Mouse (Mus musculus) liver, embryonic 14.5 days (tissue): ENCODE results near the gene Prkar1a.

ENCODE experiments used
- CTCF ChIP-seq: IDR thresholded peaks from 2 replicates; pipeline ENCODE4 v1.5.1; 2016; ENCODE audit warnings: antibody characterized with exemption, low read depth, control low read depth
- EP300 ChIP-seq: IDR thresholded peaks from 2 replicates; pipeline ENCODE4 v1.6.1; 2016; ENCODE audit warnings: antibody characterized with exemption, low read depth

DNA sequence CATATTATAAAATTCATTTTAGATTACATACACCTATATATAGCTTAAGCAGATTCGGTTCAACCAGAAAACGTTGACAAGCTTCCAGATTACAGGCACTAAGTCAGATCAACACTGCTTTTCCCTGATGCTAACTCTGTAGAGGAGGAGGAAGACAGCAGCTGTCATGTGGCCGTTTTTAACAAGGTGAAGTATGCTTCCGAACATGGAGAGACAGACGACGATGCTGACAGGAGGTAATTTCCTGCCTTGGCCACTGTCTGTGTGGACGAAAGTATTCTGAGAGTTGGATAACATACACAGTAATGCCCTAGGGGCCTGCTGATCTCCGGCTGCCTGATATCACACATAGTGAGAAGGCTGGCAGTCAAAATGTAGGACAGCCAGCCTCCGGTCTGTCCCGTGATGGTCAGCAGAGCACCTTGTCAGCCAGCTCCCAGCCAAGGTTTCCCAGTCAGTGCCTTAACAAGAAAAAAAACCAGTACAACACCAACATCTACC is 20.1 kb upstream of the Prkar1a start:
- no peak for TF ChIP-seq CTCF
- TF ChIP-seq EP300: no peak
